Mouse (Mus musculus) hindbrain, embryonic 14.5 days (tissue): ENCODE data around the gene Vsig1. TPM values are rescaled to one million over a fixed set of nuclear protein-coding genes. Genes with fewer than 3 reads are reported as not detected.

ENCODE experiments used
- ATAC-seq: fragments of 200-750 bp; cut with Nextera tagmentation; 2 replicates; pipeline ENCODE4 v1.8.0; 2017; ENCODE audit warnings: moderate number of reproducible peaks, mild to moderate bottlenecking, moderate TSS enrichment, moderate library complexity; ENCODE audit not compliant: low FRiP score
- DNase-seq: peaks from one replicate; pipeline ENCODE4 v3.0.0-alpha.2; 2015; ENCODE audit warnings: low spot score
- H3K27ac ChIP-seq: fragments of 300-500 bp; sonication (generic); 2 replicates; pipeline ENCODE4 v1.5.1; 2014; ENCODE audit warnings: mild to moderate bottlenecking, moderate library complexity
- H3K27me3 ChIP-seq: fragments of 300-500 bp; sonication (generic); 2 replicates; pipeline ENCODE4 v1.6.1; 2014; ENCODE audit warnings: mild to moderate bottlenecking, low read length, mixed read lengths; ENCODE audit not compliant: control insufficient read depth, insufficient read depth
- H3K36me3 ChIP-seq: fragments of 300-500 bp; sonication (generic); replicated peaks from 2 replicates; pipeline ENCODE4 v1.6.1; 2014; ENCODE audit not compliant: control insufficient read depth, insufficient read depth
- H3K4me1 ChIP-seq: fragments of 300-500 bp; sonication (generic); replicated peaks from 2 replicates; pipeline ENCODE4 v1.6.1; 2014; ENCODE audit warnings: antibody characterized with exemption, low read length, mixed read lengths; ENCODE audit not compliant: control insufficient read depth, insufficient read depth
- H3K4me2 ChIP-seq: fragments of 300-500 bp; sonication (generic); replicated peaks from 2 replicates; pipeline ENCODE4 v1.6.1; 2014; ENCODE audit warnings: mild to moderate bottlenecking, moderate library complexity
- H3K4me3 ChIP-seq: fragments of 300-500 bp; sonication (generic); replicated peaks from 2 replicates; pipeline ENCODE4 v1.5.1; 2014; ENCODE audit warnings: mild to moderate bottlenecking, low read length
- H3K9ac ChIP-seq: fragments of 300-500 bp; sonication (generic); 2 replicates; pipeline ENCODE4 v1.6.1; 2014
- H3K9me3 ChIP-seq: fragments of 300-500 bp; sonication (generic); 2 replicates; pipeline ENCODE4 v1.6.1; 2016; ENCODE audit warnings: low read length; ENCODE audit not compliant: control insufficient read depth
- WGBS: fragments of 180-500 bp; shearing (Covaris S2); extraction: QIAGEN DNeasy Blood & Tissue Kit; methylation state at CpG from one replicate; pipeline ENCODE4 v1.1.7; 2014; 5-methylcytosine and 5-hydroxymethylcytosine counted together
- polyA plus RNA-seq: library from polyadenylated mRNA; unstranded; fragments of >200 nt; fragmentation: Nextera tagmentation; extraction: Ambion mirVana; gene quantifications from 2 replicates; pipeline ENCODE4 v1.2.1, GENCODE M21; 2014

The Vsig1 gene
- not detected in 2 replicates for polyA plus RNA-seq

DNA sequence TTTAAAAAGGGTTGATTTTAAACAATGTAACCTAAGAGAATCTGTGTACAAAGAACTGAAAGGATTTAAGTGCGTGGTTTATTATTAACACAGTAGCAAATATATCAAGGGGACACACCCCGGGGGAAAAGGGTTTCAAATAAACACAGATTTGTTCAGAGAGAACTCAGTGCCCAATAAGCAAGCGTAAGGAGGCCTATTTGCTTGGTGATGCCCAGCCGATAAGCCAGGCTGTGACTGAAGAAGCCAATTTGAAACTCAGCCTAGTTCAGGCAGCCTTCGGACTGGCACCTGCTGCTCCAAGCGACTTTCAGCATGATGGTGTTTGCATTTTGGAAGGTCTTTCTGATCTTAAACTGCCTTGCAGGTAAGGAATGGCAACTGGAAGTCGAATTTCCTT, at the start of gene Vsig1:
Vsig1 (plus strand) TSS at position 249 of the 400 bp plus-strand sequence.
- no peaks in the 10 kb centered on the region for H3K4me1 ChIP-seq
- DNase-seq: no peak
- no peaks in the 10 kb centered on the region for H3K9me3 ChIP-seq
- H3K4me2 ChIP-seq: no peak within 1 kb of the TSS
- H3K27me3 ChIP-seq: peaks cover 28% of the 10 kb centered on the region
- no peak for ATAC-seq
- no peak within 1 kb of the TSS for H3K4me3 ChIP-seq
- 80% methylated on average over 7 of the region's 7 CpGs for WGBS
- H3K9ac ChIP-seq: no peak within 1 kb of the TSS
- H3K36me3 ChIP-seq: no peaks in the 10 kb centered on the region
- no peak within 1 kb of the TSS for H3K27ac ChIP-seq

DNA sequence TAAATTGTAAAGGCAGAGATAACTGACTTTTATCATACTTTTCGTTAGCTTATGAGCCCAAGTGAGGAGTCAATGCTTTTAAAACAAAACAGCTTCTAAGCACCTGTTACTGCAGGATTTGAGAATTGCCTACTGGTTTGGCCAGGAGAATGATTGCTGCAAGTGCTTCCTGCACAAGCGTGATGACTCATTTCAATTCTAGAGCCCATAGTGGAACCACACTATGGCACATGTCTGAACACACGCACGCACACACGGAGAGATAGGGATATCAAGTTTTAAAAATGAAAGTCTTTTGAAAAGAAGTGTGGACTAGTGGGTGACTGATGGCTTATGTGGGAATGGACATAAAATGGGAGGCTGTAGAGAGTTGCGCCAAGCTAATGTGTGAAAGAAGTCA, 44.6 kb upstream of the Vsig1 start:
- Histone ChIP-seq H3K4me2 (no peak overlapping the region), H3K9ac (no peak overlapping the region), H3K36me3 (no peaks in the 10 kb centered on the region), H3K4me1 (no peaks in the 10 kb centered on the region), H3K27ac (no peak overlapping the region), H3K4me3 (no peak overlapping the region), H3K27me3 (peaks cover 7% of the 10 kb centered on the region; the same call in 1 of the 2 replicates), H3K9me3 (no peaks in the 10 kb centered on the region)
- DNase-seq: no peak
- WGBS: 94% methylated on average over 6 of the region's 6 CpGs
- ATAC-seq: no peak

DNA sequence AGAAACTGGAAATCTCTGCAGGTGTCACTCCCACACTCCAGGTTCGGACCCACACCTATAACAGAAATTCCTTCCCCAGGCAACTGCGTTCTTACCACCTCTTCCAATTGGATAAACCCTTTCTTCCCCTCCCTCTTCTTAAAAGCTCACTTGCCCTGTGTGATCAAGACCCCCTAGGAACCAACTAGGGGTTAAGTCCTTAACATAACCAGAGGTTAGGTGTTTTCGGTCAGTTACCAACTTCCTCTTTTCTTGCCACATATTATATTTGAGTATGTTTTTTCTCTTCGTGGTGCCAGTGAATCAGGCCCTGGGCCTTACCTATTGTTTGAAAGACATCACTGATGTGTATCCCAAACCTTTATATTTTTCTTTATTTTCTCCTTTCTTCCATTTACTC, 44.0 kb upstream of the Vsig1 start:
- no peak for DNase-seq
- H3K4me1 ChIP-seq: no peaks in the 10 kb centered on the region
- 90% methylated on average over 4 of the region's 4 CpGs for WGBS
- no peaks in the 10 kb centered on the region for H3K36me3 ChIP-seq
- no peak for ATAC-seq
- no peak overlapping the region for H3K27ac ChIP-seq
- H3K27me3 ChIP-seq: peaks cover 7% of the 10 kb centered on the region; the same call in 1 of the 2 replicates
- H3K4me2 ChIP-seq: no peak overlapping the region
- no peaks in the 10 kb centered on the region for H3K9me3 ChIP-seq
- H3K9ac ChIP-seq: no peak overlapping the region
- H3K4me3 ChIP-seq: no peak overlapping the region

DNA sequence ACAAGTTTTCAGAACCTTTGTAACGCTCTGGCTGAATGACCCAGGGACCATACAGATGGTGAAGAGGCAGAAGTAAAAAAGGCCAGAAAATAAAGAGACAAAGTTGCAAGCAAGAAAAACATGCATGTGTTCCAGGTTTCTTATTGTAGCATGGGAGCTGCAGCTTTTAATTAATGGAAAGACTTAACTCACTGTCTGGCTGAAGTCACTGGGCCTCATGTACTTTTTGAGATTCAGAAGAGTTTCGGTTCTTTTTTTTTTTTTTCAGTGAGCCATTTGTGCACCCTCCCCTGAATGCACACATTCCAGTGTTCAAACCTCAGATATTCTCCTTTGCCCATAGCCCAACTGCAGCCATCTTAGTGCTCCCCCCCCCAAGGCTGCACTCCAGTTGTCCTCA, 20.2 kb upstream of the Vsig1 start:
- H3K9me3 ChIP-seq: no peaks in the 10 kb centered on the region
- no peak overlapping the region for H3K27ac ChIP-seq
- no peak overlapping the region for H3K4me3 ChIP-seq
- DNase-seq (no peak), ATAC-seq (no peak)
- H3K36me3 ChIP-seq: no peaks in the 10 kb centered on the region
- no peak overlapping the region for H3K9ac ChIP-seq
- no peak overlapping the region for H3K4me2 ChIP-seq
- H3K27me3 ChIP-seq: peaks cover 10% of the 10 kb centered on the region; the same call in 1 of the 2 replicates
- H3K4me1 ChIP-seq: no peaks in the 10 kb centered on the region
- WGBS: 83% methylated on average over 2 of the region's 2 CpGs

DNA sequence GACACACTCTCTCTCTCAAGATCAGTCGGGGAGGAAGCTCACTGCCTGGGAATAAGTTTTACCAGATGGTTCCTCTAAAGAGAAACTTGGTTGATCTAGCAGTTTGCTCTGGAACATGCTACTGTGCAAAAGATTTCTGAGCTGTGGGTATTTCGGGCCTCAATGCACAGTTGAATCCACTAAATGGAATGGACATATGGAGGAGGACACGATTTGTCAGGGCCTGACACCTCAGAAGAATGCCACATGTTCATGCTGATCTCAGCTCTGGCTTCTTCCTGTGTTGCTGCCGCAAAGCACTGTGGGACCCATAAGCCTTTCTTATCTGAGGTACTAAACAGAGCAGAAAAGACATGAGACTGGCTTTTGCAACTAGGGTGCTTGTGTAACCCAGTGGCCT, 15.6 kb upstream of the Vsig1 start:
- 87% methylated on average over 4 of the region's 4 CpGs for WGBS
- H3K4me1 ChIP-seq: no peaks in the 10 kb centered on the region
- ATAC-seq (no peak), DNase-seq (no peak)
- no peak overlapping the region for H3K4me3 ChIP-seq
- H3K9me3 ChIP-seq: no peaks in the 10 kb centered on the region
- H3K9ac ChIP-seq: no peak overlapping the region
- H3K36me3 ChIP-seq: no peaks in the 10 kb centered on the region
- H3K27me3 ChIP-seq: peaks cover 10% of the 10 kb centered on the region; the same call in 1 of the 2 replicates
- no peak overlapping the region for H3K27ac ChIP-seq
- H3K4me2 ChIP-seq: no peak overlapping the region

DNA sequence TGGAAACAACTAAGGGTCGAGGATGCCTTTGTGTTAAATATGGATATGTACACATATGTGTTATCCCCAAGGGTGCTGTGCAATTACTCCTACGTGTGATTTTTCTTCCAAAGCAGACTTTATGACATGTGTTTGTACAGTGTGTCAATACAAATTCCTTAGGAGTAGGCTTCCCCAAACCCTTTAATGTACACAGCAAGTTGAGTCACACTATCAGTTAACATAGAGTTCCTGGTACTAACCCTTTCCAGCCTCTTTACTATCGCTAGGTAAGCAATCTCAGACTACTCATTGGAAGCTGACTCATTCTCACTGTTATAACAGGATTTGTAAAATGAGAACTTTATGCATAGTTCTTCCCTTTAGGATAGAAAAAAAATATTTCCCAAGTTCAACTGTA, 3.9 kb upstream of the Vsig1 start:
- no peak overlapping the region for H3K4me2 ChIP-seq
- H3K9ac ChIP-seq: no peak overlapping the region
- peaks cover 30% of the 10 kb centered on the region for H3K27me3 ChIP-seq
- no peak overlapping the region for H3K27ac ChIP-seq
- ATAC-seq (no peak), DNase-seq (no peak)
- H3K4me1 ChIP-seq: no peaks in the 10 kb centered on the region
- no peak overlapping the region for H3K4me3 ChIP-seq
- H3K36me3 ChIP-seq: no peaks in the 10 kb centered on the region
- 94% methylated on average over 3 of the region's 3 CpGs for WGBS
- H3K9me3 ChIP-seq: no peaks in the 10 kb centered on the region

DNA sequence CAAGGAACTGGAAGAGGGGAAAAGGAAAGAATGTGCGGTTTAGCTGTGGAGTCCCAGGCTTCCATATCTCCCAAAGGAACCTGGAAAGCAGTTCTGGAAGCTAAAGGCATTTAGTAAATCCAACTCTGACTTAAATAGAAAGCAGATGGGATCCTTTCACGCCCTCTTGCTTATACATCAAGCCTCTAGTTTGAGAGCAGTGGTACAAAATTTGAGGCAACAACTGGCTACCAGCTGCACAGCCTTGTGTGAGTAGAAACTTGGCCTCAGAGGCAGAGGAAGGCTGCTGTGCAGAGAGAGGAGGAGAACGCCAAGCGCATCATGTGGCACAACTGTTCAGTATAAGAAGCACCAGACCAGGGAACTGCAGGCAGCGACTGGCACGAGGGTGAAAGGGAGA, 13.9 kb downstream of the Vsig1 start:
- H3K9ac ChIP-seq: no peak overlapping the region
- no peak overlapping the region for H3K27ac ChIP-seq
- H3K4me1 ChIP-seq: no peaks in the 10 kb centered on the region
- ATAC-seq (no peak), DNase-seq (no peak)
- no peaks in the 10 kb centered on the region for H3K36me3 ChIP-seq
- H3K4me2 ChIP-seq: no peak overlapping the region
- no peaks in the 10 kb centered on the region for H3K9me3 ChIP-seq
- 87% methylated on average over 6 of the region's 6 CpGs for WGBS
- no peak overlapping the region for H3K4me3 ChIP-seq
- H3K27me3 ChIP-seq: peaks cover 48% of the 10 kb centered on the region

DNA sequence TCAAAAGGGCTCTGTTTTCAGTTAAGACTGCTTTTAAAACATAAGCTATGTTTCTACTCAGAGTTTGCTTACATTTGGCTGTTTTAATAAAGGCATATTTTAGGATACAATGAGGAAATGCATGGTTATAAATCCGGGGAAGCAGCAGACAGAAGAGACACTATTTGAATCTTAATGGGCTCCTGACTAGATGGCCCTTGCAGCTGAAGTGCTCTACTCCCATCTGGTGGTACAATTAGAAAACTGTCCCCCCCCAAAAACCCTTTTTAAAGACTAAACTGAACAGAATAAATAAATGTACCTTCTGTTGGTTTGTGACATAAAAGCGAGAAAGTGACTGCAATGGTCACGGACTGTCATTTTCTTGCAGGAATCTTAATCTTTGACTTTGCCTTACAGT, 24.7 kb downstream of the Vsig1 start:
- no peaks in the 10 kb centered on the region for H3K36me3 ChIP-seq
- no peak overlapping the region for H3K27ac ChIP-seq
- H3K4me1 ChIP-seq: no peaks in the 10 kb centered on the region
- H3K9me3 ChIP-seq: no peaks in the 10 kb centered on the region
- ATAC-seq (no peak), DNase-seq (peak; percentile 47)
- WGBS: 65% methylated on average over 3 of the region's 3 CpGs
- no peak overlapping the region for H3K4me2 ChIP-seq
- H3K4me3 ChIP-seq: no peak overlapping the region
- peaks cover 60% of the 10 kb centered on the region for H3K27me3 ChIP-seq
- no peak overlapping the region for H3K9ac ChIP-seq

DNA sequence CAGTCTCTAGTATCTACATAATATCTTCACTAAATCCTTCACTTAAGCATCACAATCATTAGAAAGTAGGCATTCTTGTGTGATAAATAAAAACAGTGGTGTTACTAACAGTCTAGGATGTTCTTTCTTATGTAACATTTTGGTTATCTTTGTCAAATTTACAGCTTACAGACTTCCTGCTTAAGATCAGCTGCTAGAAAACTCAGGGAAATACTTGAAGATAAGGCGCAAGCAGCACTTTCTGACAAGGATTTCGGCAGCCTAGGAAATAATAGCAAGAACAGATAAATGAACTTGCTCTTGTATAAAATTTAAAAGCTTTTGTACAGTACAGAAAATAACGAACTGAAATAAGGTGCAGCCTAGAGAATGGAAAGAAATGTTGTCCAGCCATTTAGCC, 25.9 kb downstream of the Vsig1 start:
- 89% methylated on average over 3 of the region's 3 CpGs for WGBS
- Histone ChIP-seq H3K9ac (no peak overlapping the region), H3K9me3 (no peaks in the 10 kb centered on the region), H3K4me1 (no peaks in the 10 kb centered on the region), H3K27ac (no peak overlapping the region), H3K36me3 (no peaks in the 10 kb centered on the region), H3K4me3 (no peak overlapping the region), H3K27me3 (peaks cover 64% of the 10 kb centered on the region), H3K4me2 (no peak overlapping the region)
- DNase-seq (no peak), ATAC-seq (no peak)

DNA sequence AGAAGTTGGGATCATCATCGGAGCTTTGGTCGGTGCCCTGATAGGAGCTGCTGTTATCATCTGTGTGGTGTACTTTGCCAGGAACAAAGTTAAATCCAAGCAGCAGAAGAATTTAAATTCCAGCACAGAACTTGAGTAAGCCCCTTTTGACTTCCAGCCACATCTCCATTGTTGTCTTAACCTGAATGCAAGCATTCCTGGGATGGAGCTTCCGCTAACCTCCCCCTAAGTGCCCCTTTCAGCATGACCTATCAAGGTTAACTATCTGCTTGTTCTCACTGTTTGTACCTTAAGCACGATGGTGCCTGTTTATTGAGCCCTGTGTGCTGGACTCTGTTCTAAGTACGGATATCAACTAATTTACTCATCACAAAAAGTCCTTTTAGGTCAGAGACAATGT, 28.9 kb downstream of the Vsig1 start:
- Histone ChIP-seq H3K4me2 (no peak overlapping the region), H3K27ac (no peak overlapping the region), H3K4me1 (no peaks in the 10 kb centered on the region), H3K36me3 (no peaks in the 10 kb centered on the region), H3K4me3 (no peak overlapping the region), H3K27me3 (peaks cover 59% of the 10 kb centered on the region), H3K9ac (no peak overlapping the region), H3K9me3 (no peaks in the 10 kb centered on the region)
- ATAC-seq (no peak), DNase-seq (no peak)
- 79% methylated on average over 5 of the region's 5 CpGs for WGBS
